Mouse (Mus musculus): ENCODE results near the gene Btd.

DNA sequence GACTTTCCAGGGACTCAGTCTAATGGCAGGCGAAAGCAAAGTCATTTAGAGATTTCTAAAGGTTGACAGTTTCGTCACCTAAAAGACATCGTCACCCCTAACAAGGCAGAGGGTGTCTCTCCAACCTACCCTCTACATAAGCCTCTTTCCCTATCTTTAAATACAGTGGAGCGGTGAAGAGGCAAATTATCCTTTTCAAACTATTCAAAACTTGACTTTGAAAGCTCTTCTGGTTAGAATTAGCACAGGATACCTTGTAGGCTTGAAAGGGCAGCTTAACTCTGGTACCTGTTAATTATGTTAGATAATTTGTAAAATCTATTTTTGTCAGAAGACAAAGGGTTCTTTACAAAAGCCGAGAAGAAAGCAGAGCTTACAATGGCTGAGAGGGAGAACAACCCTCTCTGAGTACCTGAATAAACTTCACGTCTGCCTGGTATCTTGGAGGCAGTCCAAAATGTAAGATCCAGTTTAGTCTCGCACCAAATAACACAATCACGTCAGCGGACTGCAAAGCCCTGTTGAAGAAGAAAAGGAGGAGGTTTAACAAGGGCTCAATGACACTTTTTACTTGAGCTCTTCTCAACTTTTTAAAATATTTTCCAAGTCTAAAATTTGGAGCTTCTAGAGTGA is 20.1 kb upstream of the Btd start:
- TF ChIP-seq CTCF (IDR thresholded peaks at IDR 0.05) (no peak), POLR2A (IDR thresholded peaks at IDR 0.05; ENCODE audit: insufficient read depth, low read depth, low read length) (no peak), EP300 (IDR thresholded peaks at IDR 0.05; ENCODE audit: insufficient read depth, low read depth, low read length) (no peak)

All from heart, adult 2 months (tissue).